Mouse (Mus musculus) liver, embryonic 13.5 days (tissue): ENCODE measurements around the gene Cgas. TPM values are rescaled to one million over a fixed set of nuclear protein-coding genes. Genes with fewer than 3 reads are reported as not detected.

Source experiments
- ATAC-seq: fragments of 200-750 bp; cut with Nextera tagmentation; 2 replicates; pipeline ENCODE4 v1.8.0; 2017; ENCODE audit warnings: low read depth, mild to moderate bottlenecking, moderate number of reproducible peaks, moderate library complexity
- DNase-seq: peaks from one replicate; pipeline ENCODE4 v3.0.0; 2022
- H3K27ac ChIP-seq: fragments of 300-500 bp; sonication (generic); 2 replicates; pipeline ENCODE4 v1.5.1; 2015; ENCODE audit warnings: moderate library complexity, mild to moderate bottlenecking, inconsistent platforms
- H3K27me3 ChIP-seq: fragments of 300-500 bp; sonication (generic); 2 replicates; pipeline ENCODE4 v1.6.1; 2015; ENCODE audit warnings: mild to moderate bottlenecking, inconsistent platforms
- H3K36me3 ChIP-seq: fragments of 300-500 bp; sonication (generic); 2 replicates; pipeline ENCODE4 v1.6.1; 2015; ENCODE audit warnings: mild to moderate bottlenecking, inconsistent platforms
- H3K4me1 ChIP-seq: fragments of 300-500 bp; sonication (generic); replicated peaks from 2 replicates; pipeline ENCODE4 v1.6.1; 2015; ENCODE audit warnings: inconsistent platforms
- H3K4me2 ChIP-seq: fragments of 300-500 bp; sonication (generic); 2 replicates; pipeline ENCODE4 v1.6.1; 2015; ENCODE audit warnings: inconsistent platforms, mild to moderate bottlenecking, moderate library complexity
- H3K4me3 ChIP-seq: fragments of 300-500 bp; sonication (generic); replicated peaks from 2 replicates; pipeline ENCODE4 v1.5.1; 2015; ENCODE audit warnings: mild to moderate bottlenecking, inconsistent platforms
- H3K9ac ChIP-seq: fragments of 300-500 bp; sonication (generic); 2 replicates; pipeline ENCODE4 v1.6.1; 2015; ENCODE audit warnings: mild to moderate bottlenecking, inconsistent platforms
- H3K9me3 ChIP-seq: fragments of 300-500 bp; sonication (generic); replicated peaks from 2 replicates; pipeline ENCODE4 v1.6.1; 2016; ENCODE audit warnings: inconsistent platforms
- WGBS: fragments of 180-500 bp; shearing (Covaris S2); methylation state at CpG from one replicate; pipeline ENCODE4 v1.1.7; 2015; ENCODE audit not compliant: insufficient replicate concordance; 5-methylcytosine and 5-hydroxymethylcytosine counted together
- polyA plus RNA-seq: library from polyadenylated mRNA; unstranded; fragments of >200 nt; fragmentation: Nextera tagmentation; extraction: Ambion mirVana; gene quantifications from 2 replicates; pipeline ENCODE4 v1.2.1, GENCODE M21; 2015

The Cgas gene
- polyA plus RNA-seq, 1 experiment from 2014 or later: 1.0 TPM

DNA sequence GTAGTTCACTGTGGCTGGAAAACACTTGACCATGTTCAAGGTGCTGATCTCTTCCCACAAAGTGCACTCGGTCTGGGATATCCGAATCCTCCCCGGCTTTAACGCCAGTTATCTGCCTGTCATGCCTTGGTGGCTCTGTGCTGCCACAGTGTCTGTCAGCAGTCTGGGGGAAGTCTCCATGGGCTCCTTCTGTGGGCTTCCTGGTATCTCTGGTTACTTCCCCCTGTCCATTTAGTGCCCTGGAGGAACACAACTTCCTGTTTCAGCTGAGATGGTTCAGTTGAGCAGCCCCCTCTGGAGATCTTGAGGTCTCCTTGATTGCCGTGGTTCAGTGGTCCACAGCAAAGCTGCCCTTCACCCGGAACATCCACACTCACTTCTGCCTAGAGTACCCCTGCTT lies 14.9 kb downstream of the Cgas start:
- H3K27me3 ChIP-seq: no peaks in the 10 kb centered on the region; the same call in 1 of the 2 replicates
- ATAC-seq (peak; percentile 51; the same call in 1 of the 2 replicates), DNase-seq (no peak)
- WGBS: 22% methylated on average over 6 of the region's 6 CpGs
- peaks cover 8% of the 10 kb centered on the region for H3K4me1 ChIP-seq
- peak overlapping the region; percentile 45 for H3K4me3 ChIP-seq
- H3K27ac ChIP-seq: no peak overlapping the region
- no peaks in the 10 kb centered on the region for H3K36me3 ChIP-seq
- peak overlapping the region; percentile 59; the same call in 1 of the 2 replicates for H3K9ac ChIP-seq
- peak overlapping the region; percentile 67 for H3K4me2 ChIP-seq
- no peaks in the 10 kb centered on the region for H3K9me3 ChIP-seq

DNA sequence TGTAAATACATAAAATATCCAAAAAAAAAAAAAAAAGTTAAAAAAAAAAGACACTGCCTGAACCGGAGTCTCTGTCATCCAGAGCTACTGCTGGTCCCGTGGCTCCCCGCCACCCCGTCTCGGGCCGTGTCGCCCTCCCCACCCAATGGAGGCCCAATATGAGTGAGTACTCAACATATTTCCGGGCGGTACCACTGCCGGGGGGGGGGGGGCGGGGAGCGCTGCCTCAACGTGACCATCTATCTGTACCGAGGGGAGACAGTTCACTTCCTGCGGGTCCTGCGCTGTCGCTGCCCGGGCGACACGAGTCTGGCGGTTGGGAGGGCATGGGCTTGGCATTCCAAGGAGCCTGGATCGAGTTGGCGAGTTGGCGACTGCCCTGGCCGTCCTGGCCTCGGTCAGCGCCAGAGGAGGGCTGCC lies 15.7 kb downstream of the Cgas start:
- peaks cover 8% of the 10 kb centered on the region for H3K4me1 ChIP-seq
- H3K4me3 ChIP-seq: peak overlapping the region; percentile 45
- DNase-seq (no peak), ATAC-seq (peak; percentile 67)
- H3K36me3 ChIP-seq: no peaks in the 10 kb centered on the region
- H3K9ac ChIP-seq: peak overlapping the region; percentile 59
- WGBS: 4% methylated on average over 26 of the region's 27 CpGs
- H3K9me3 ChIP-seq: no peaks in the 10 kb centered on the region
- H3K4me2 ChIP-seq: peak overlapping the region; percentile 67
- no peaks in the 10 kb centered on the region; the same call in 1 of the 2 replicates for H3K27me3 ChIP-seq
- no peak overlapping the region for H3K27ac ChIP-seq

DNA sequence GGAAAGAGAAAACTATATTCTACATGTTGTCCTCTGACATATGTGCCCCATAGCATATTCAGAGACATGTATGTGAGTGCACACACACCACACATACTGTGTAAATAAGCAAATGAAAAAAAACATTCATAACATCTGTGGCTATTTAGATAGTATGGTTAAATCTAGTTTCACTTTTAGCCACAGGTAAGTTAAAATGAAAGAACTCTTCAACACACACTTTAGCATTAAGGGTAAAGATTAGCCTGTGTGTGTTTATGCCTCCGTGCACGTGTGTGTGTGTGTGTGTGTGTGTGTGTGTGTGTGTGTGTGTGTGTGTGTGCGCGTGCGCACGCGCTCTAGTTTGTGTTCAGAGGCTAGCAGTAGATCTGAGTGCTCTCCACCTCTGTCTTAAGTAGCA lies 41.4 kb downstream of the Cgas start:
- no peaks in the 10 kb centered on the region for H3K9me3 ChIP-seq
- H3K4me1 ChIP-seq: no peaks in the 10 kb centered on the region
- no peak overlapping the region for H3K9ac ChIP-seq
- H3K4me2 ChIP-seq: no peak overlapping the region
- peaks cover 30% of the 10 kb centered on the region for H3K27me3 ChIP-seq
- 87% methylated on average over 7 of the region's 7 CpGs for WGBS
- ATAC-seq (no peak), DNase-seq (no peak)
- no peak overlapping the region for H3K4me3 ChIP-seq
- H3K36me3 ChIP-seq: no peaks in the 10 kb centered on the region
- H3K27ac ChIP-seq: no peak overlapping the region

DNA sequence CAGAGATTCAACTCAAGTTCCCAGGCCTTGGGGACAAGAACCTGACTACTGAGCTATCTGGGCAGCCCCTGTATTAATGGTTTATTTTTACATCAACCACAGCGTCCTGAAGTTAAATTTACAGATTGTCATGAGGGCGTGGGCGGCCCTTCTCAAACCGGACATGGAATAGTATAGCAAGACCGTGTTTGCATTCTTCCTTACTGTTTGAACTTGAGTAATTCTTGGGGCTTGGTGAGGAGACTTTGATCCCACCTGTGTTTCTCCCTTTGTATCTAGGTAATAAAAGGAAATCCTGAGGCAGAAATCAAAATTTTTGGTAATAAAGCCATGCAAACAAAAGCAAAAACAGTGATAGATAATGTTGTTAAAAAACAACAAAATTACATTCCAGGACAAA lies 42.5 kb downstream of the Cgas start:
- WGBS: 60% methylated on average over 5 of the region's 5 CpGs
- no peak for DNase-seq
- no peak for ATAC-seq
- Histone ChIP-seq H3K27me3 (peaks cover 40% of the 10 kb centered on the region), H3K4me3 (no peak overlapping the region), H3K4me2 (no peak overlapping the region), H3K36me3 (no peaks in the 10 kb centered on the region), H3K27ac (no peak overlapping the region), H3K9me3 (no peaks in the 10 kb centered on the region), H3K4me1 (peaks cover 7% of the 10 kb centered on the region), H3K9ac (no peak overlapping the region)

DNA sequence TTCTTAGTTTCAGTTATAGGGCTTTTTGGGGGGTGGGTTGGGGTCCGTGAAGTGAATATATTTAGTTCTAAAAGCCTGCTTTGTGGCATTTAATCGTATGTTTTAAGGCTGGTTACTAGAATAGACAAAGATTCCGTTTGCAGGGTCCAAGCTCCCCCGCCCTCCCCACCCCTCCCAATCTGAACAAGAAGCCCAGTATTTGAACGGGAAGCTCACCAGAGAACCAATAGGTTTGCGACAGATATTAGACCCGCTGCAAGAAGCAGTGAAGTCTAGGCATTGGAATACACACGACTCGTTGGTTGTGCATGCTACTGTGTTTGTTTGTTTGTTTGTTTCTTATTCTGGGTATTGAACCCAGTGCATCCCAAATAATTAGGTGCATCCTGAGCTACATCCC lies 46.5 kb downstream of the Cgas start:
- Histone ChIP-seq H3K36me3 (no peaks in the 10 kb centered on the region), H3K9me3 (no peaks in the 10 kb centered on the region), H3K9ac (no peak overlapping the region), H3K4me2 (no peak overlapping the region), H3K27ac (no peak overlapping the region), H3K4me1 (peaks cover 9% of the 10 kb centered on the region), H3K27me3 (peaks cover 79% of the 10 kb centered on the region), H3K4me3 (no peak overlapping the region)
- no peak for DNase-seq
- 42% methylated on average over 9 of the region's 9 CpGs for WGBS
- no peak for ATAC-seq

DNA sequence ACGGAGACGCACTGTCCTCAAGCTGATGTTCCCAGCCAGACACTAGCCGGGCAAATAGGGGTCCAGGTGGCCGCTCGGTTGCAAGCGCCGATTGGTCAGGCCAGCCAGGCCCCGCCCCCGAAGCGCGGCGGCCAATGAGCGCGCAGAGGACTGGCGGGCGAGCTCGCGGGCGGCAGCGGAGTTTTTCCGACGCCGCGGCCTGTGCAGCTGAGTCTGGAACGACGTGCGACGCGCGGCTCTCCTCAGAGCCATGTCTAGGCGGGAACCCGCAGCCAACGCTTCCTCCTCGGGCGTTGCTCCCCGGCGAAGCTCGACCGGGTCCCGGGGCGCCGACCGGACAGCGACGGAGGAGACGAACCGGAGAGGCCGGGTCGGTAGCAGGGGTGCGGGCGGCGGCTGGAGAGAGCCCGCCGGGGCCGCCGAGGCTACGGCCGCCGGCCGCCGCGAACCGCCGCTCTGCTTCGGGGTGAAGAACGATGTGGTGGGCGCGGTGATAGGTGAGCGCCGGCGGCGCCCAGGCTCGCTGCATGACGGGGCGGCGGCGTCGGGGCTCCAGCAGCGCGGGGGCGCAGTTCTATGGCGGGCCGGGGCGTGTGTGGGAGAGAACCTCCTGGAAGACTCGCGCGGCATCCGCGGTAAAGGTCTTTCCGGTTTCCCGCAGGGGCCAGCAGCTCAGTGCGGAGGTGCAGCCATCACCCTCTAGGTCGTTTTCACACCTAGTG lies 47.2 kb downstream of the Cgas start, which contains the start of gene Ddx43:
Gene Ddx43, plus strand, starts transcription at position 148 of the 722 bp plus-strand sequence.
- H3K27me3 ChIP-seq: peaks cover 86% of the 10 kb centered on the region
- DNase-seq: peak; percentile 15
- no peaks in the 10 kb centered on the region for H3K9me3 ChIP-seq
- peak within 1 kb of the TSS; percentile 40 for H3K4me3 ChIP-seq
- no peaks in the 10 kb centered on the region for H3K36me3 ChIP-seq
- H3K4me1 ChIP-seq: peaks cover 9% of the 10 kb centered on the region
- no peak within 1 kb of the TSS for H3K27ac ChIP-seq
- ATAC-seq: peak; percentile 48
- no peak within 1 kb of the TSS for H3K9ac ChIP-seq
- WGBS: 4% methylated on average over 93 of the region's 93 CpGs
- H3K4me2 ChIP-seq: peak within 1 kb of the TSS; percentile 54

DNA sequence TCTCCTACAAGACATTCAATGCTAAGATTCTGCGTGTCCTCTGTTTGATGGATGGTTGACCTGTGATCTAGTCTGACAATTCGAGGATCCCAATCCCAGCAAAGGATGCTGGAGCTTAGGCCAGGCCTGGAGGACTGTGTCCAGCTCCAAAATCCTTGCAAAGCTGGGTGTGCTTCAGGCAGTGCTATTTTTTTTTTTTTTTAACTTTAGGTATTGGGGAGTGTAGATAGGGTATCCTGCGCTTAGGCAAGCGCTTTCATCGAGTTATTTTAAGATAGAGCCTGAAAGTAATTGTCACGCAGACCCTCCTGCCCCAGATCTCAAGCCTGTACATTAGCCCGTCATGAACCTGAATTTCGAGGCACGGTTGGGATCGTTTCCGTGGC lies 47.8 kb downstream of the Cgas start:
- DNase-seq: no peak
- peaks cover 9% of the 10 kb centered on the region for H3K4me1 ChIP-seq
- H3K4me2 ChIP-seq: peak overlapping the region; percentile 54
- ATAC-seq: no peak
- H3K36me3 ChIP-seq: no peaks in the 10 kb centered on the region
- no peaks in the 10 kb centered on the region for H3K9me3 ChIP-seq
- no peak overlapping the region for H3K27ac ChIP-seq
- H3K4me3 ChIP-seq: no peak overlapping the region
- no peak overlapping the region for H3K9ac ChIP-seq
- WGBS: 25% methylated on average over 11 of the region's 11 CpGs
- H3K27me3 ChIP-seq: peaks cover 87% of the 10 kb centered on the region

DNA sequence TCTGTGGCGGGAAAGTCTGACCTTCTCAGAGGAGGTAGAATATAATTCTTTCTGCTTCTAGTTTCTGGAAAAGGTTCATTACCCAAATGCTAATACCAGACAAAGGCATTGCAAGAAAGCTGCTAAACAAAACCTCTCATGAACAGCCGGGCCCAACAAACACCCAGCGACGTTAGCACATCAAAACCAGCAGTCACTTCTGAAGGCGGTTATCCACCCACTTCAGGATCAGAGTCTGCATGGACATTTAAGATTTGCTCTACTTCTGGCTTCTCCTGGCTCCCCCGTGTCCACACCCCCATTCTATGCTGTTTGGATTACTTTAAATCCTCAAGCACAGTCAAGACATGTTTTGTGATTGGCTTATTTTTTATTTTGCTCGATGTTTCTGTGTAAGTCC lies 48.4 kb downstream of the Cgas start:
- DNase-seq: no peak

DNA sequence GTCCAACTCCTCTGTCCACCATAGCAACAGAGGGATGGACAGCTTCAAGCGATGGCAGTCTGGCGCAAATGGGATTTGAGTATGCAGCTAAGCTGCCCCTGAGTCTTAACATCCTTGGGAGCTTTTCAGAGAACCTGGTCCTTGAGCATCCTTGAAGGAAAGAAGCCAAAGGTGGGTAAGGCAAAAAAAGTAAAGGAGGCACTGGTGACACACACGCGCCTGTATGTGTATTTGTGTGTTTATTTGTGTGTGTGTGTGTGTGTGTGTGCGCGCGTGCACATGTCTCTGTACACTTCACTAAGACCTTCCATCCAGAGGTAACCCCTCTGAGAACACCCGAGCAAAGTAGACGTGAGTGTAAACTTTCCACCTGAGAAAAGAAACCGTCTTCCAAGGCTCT lies 49.3 kb downstream of the Cgas start:
- Histone ChIP-seq H3K9me3 (no peaks in the 10 kb centered on the region), H3K4me3 (no peak overlapping the region), H3K4me1 (peaks cover 9% of the 10 kb centered on the region), H3K9ac (no peak overlapping the region), H3K27ac (no peak overlapping the region), H3K36me3 (no peaks in the 10 kb centered on the region), H3K27me3 (peaks cover 77% of the 10 kb centered on the region), H3K4me2 (no peak overlapping the region)
- WGBS: 73% methylated on average over 10 of the region's 10 CpGs
- DNase-seq: no peak
- no peak for ATAC-seq

More for the DNA sequence above, 48.4 kb downstream of the Cgas start:
- Histone ChIP-seq H3K36me3 (no peaks in the 10 kb centered on the region), H3K9ac (no peak overlapping the region), H3K27ac (no peak overlapping the region), H3K9me3 (no peaks in the 10 kb centered on the region), H3K27me3 (peaks cover 86% of the 10 kb centered on the region), H3K4me2 (no peak overlapping the region), H3K4me1 (peaks cover 9% of the 10 kb centered on the region), H3K4me3 (no peak overlapping the region)
- no peak for ATAC-seq
- whole genome bisulfite sequencing: 50% methylated on average over 7 of the region's 7 CpGs

DNA sequence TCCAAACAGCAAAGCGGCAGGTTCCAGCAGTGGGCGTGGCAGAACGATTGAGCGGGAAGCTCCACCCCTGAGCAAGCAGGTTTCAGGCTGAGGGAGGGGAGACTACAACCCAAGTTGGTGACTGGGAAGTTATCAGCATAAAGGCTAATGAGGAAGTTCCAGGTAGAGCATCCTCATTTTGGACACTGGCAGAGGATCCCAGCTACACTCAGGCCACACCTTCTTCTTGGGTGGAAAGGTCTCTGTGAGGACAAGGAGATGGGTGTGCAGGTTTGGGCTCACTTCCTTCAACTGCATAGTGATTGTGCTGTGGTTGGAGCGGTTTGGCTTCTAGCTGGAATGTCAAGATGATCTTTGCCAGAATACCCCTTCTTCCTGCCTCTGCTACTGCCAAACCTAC lies 53.1 kb downstream of the Cgas start:
- no peak overlapping the region for H3K4me3 ChIP-seq
- ATAC-seq (no peak), DNase-seq (no peak)
- H3K4me2 ChIP-seq: no peak overlapping the region
- H3K9me3 ChIP-seq: no peaks in the 10 kb centered on the region
- WGBS: 38% methylated on average over 5 of the region's 5 CpGs
- no peaks in the 10 kb centered on the region for H3K4me1 ChIP-seq
- peaks cover 41% of the 10 kb centered on the region for H3K27me3 ChIP-seq
- H3K36me3 ChIP-seq: no peaks in the 10 kb centered on the region
- H3K27ac ChIP-seq: no peak overlapping the region
- H3K9ac ChIP-seq: no peak overlapping the region

DNA sequence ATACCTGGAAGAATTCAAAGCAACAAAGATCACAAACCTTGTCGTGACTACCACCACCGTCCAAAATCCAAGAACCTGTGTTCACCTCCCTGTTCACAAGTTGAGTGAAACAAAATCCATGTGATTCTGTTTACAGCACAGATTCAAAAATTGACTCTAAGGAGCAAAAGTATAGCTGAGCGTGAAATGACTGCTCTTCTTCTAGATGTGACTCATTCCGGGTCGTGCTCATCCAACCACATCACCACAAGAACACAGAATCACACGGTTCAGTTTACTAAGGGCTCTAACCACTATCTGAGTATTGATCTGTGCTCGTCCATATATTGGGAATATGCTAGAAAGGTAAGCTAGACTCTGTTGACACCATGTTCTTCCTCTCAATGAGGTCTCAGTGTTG lies 56.1 kb downstream of the Cgas start:
- Histone ChIP-seq H3K4me2 (no peak overlapping the region), H3K27me3 (peaks cover 12% of the 10 kb centered on the region; the same call in 1 of the 2 replicates), H3K9ac (no peak overlapping the region), H3K9me3 (no peaks in the 10 kb centered on the region), H3K4me3 (no peak overlapping the region), H3K36me3 (no peaks in the 10 kb centered on the region), H3K4me1 (no peaks in the 10 kb centered on the region), H3K27ac (no peak overlapping the region)
- ATAC-seq (no peak), DNase-seq (no peak)
- 65% methylated on average over 7 of the region's 7 CpGs for WGBS

DNA sequence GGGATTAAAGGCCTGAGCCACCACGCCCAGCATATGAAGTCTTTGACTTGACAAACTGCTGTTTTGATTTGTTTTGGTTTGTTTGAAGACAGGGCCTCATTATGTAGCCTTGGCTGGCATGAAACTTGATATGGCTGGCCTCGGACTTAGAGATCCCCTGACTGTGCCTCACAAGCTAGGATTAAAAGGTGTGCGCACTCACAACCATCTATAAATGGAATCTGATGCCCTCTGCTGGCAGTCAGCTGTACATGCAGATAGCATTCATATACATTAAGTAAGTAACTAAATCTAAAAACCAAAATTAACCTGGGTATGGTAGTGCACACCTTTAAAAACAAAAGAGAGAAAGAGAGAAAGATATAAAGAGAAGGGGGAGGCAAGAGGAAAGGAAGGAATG lies 57.1 kb downstream of the Cgas start:
- H3K4me2 ChIP-seq: no peak overlapping the region
- no peak overlapping the region for H3K27ac ChIP-seq
- WGBS: 36% methylated on average over 3 of the region's 3 CpGs
- ATAC-seq: no peak
- DNase-seq: no peak
- no peaks in the 10 kb centered on the region for H3K36me3 ChIP-seq
- H3K27me3 ChIP-seq: 0 out of 2 replicates have a peak, but pooled peaks cover 2% of the 10 kb centered on the region
- no peak overlapping the region for H3K4me3 ChIP-seq
- H3K9me3 ChIP-seq: no peaks in the 10 kb centered on the region
- no peak overlapping the region for H3K9ac ChIP-seq
- H3K4me1 ChIP-seq: no peaks in the 10 kb centered on the region
